Mouse (Mus musculus): ENCODE measurements around the gene Cyp2s1.
"Not testable (repeated sequence)": the region's sequence is repeated elsewhere in the genome, so short reads cannot be mapped to it uniquely, and the experiment has no call there.

The Cyp2s1 gene

DNA sequence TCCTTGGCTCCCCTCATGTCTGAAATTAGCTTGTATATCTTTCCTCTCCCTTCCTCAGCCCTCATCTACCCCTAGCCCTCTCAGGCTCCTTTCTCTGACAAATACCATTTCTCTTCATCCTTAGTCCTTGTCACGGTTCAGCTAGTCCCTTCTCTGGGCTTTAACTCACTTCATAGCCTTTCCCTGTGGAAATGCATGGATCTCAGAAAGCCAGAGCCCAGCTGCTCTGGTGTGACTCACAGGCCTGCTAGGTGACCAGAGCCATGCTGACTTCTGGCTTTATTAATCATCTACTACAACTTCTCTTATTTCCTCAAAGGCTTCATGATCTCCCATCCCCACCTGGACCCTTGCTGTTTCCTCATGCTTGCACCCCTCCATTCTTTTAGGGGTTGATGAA is 4.5 kb downstream of the Cyp2s1 start:
- DNase-seq (ENCODE audit: low read depth in 1 of 2, low spot score in 2 of 2), result no peak

DNA sequence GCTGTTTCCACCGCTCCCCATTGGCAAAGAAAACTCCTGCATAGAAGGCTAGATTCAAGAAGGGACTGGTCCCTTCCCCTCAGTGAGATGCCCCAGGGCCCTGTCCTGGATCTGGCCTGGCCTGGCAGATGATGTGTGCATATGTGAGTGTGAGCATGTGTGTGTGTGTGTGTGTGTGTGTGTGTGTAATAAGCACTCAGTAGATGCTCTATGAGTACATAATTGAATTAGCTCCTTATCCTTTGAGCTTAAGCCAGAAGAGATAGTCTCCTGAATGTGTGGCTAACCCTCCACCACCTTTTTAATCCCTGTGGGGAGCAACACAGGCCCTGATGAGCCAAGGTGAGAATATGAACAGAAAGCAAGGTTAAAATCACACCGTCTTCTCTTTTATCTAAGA is 5.0 kb downstream of the Cyp2s1 start:
- no peak for DNase-seq (ENCODE audit: low read depth in 1 of 2, low spot score in 2 of 2)

DNA sequence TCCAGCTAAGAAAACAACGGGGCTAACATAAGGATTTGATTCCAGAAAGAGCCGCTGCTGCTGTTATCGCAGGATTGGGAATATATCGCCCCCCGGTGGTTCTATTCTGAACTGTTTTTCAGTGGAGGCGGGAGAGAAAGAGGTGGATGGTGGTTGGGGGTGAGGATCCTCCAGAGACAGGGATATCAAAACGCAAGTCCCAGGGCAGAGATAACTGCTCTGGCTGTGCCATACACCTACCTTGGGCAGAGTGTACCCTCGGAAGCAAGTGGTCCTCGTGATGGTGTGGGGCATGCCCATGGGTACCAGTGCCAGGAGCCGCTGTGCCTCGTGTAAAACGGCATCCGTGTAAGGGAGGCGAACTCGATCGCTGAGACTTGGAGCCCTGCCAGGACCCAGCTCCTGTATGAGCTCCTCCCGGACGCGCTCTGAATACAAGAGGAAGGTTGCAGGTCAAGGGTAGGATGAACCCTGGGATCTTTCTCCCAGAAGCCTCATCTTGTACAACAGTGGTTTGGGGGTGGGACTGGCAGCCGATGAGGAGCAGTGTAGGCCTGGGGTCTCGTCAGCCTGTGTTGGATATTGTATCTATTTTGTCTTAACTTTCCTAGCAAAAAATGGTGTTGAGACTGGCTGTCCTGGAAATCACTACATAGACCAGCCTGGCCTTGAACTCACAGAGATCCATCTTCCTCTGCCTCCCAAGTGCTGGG is 10.9 kb downstream of the Cyp2s1 start:
- peak; percentile 38 to 54 for DNase-seq (ENCODE audit: low read depth in 1 of 2, low spot score in 2 of 2)

DNA sequence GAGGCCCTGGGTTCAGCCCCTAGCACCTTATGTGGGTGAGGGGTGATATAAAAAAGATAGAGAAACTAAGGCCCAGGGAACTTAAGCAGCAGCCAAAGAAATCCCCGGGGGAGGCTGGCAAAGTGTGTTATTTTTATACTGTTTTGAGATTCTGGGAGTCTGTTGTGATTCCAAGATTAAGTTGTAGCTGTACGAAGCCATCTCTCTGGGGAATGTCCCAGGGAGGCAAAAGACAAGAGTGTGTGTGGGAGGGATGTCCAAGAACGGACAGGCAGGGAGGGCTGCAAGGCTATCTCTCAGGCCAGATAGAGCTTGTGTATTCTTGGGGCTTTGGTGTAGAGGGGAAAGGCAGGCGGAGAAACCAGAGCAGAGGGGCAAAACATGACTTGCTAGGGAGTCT is 11.9 kb downstream of the Cyp2s1 start:
- no peak for DNase-seq (ENCODE audit: low read depth in 1 of 2, low spot score in 2 of 2)

DNA sequence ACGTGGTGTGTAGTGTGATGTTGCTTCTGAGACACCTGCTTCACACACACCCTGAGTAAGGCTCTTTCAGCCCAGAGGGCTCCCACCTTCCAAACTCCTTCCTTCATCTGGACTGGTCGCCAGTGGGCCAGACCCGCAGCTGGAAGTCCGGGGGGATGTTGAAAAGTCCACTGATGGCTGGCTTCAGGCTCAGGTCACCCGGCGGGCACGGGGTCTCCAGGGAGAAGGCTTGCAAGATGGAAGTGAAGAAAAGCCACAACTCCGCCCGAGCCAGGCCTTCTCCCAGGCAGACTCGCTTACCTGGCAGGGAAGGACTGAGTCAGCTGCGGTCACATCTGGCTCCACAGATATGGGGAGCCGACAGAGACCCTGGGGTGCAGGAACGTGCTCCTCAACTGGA is 13.3 kb downstream of the Cyp2s1 start:
- DNase-seq (ENCODE audit: low read depth in 1 of 2, low spot score in 2 of 2), result no peak

DNA sequence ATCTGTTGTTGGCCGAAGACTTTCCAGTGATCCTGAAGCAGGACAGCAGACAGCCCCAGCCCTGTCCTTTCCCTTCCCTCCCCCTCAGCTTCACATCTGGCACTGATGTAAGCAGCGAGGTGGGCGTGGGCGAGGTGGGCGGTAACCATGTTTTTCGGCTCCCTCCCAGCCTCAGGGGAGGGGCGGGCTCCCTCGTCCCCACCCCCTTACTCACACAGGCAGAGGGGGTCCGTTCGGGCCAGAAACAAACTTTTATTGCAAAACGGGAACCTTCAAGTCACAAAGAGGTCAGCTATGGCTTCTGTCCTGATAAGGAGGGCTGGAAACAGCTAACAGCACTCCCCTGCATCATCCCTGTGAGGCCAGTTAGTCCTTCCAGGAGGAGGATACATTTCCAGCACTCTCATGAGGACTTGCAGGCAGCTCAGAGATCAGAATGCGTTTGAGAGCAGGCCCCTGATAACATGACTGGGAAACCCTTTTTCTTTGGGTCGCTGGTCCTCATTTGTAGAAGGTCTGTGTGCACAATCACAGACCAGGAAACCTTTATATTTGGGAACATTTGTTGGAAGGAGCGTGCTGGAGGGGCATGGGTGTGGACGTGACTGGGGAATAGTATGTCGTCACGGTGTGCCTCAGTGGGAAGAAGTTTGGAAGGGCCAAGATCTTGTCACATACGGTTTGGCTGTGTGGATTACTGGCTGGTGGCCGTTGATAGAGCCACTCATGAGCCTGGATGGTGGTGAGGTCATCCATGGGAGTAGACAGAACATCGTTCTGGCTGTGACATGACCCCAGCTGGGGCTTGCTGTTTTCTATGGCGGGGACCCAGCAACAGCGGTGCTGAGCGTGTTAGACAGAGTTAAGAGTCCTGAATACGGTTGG is 14.2 kb downstream of the Cyp2s1 start:
- no peak for DNase-seq (ENCODE audit: low read depth in 1 of 2, low spot score in 2 of 2)

DNA sequence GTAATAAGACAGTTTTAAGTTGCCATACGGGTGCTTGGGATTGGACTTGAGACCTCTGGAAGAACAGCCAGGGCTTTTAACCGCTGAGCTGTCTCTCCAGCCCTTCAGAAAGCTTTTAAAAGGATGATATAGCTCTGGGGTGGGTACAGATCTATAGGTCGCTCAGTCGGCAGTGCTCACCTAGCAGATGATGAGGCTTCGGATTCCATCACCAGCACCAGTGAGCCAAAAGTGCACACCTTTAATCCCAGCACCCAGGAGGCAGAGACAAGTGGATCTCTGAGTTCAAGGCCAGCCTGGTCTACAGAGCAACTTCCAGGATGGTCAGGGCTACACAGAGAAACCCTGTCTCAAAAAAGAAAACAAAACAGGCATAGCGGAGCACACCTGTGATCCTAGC is 15.7 kb downstream of the Cyp2s1 start:
- no peak for DNase-seq (ENCODE audit: low read depth in 1 of 2, low spot score in 2 of 2)

DNA sequence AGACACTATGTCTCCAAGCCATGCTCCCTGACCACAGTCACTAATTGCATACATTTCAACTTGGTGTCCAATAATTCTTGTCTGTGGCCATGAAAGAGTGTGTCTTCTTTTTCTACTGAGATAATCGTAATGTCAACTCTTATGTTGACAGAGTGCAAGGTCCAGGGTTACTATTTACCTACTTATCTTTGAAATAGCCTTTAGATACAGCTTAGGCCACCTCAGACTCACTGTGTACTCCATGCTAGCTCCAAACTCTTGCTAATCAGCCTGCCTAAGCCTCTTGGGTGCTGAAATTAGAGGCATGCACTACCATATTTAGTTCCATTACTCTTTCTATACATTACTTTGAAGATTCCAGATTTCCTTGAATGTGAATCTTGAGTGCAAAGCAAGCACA is 17.3 kb downstream of the Cyp2s1 start:
- no peak for DNase-seq (ENCODE audit: low read depth in 1 of 2, low spot score in 2 of 2)

DNA sequence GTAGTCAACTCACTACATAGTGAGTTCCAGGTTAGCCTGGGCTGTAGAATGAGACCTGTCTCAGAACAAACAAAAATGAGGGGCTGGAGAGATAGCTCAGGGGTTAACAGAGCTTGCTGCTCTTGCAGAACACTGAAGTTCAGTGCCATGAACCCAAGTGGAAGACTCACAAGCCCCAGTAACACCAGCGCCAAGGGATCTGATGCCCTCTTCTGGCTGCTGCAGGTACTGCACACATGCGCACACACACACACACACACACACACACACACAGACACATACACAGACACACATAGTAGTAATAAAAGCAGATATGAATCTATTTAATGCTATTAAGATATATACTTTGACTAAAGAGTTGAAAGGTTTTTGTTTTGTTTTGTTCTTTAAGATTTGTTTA is 18.2 kb downstream of the Cyp2s1 start:
- DNase-seq (ENCODE audit: low read depth in 1 of 2, low spot score in 2 of 2), result no peak

DNA sequence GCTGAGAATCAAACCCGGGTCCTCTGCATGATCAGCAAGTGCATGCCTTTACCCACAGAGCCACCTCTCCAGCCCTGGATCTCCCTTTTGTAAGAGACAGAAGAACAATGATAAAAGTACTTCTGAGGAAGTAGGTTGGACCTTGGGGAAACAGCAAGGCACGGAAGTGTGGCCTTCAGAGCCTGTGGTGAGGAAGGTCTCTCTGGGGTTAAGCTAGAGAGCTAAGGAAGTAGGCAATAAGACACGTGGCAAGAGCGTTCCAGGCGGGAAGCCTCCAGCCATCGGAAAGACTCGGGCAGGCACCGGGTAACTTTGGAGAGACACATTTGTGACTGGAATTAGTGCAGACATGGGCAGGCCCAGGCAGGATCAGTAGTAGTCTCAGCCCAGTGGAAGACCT is 21.9 kb downstream of the Cyp2s1 start:
- no peak for DNase-seq (ENCODE audit: low read depth in 1 of 2, low spot score in 2 of 2)

DNA sequence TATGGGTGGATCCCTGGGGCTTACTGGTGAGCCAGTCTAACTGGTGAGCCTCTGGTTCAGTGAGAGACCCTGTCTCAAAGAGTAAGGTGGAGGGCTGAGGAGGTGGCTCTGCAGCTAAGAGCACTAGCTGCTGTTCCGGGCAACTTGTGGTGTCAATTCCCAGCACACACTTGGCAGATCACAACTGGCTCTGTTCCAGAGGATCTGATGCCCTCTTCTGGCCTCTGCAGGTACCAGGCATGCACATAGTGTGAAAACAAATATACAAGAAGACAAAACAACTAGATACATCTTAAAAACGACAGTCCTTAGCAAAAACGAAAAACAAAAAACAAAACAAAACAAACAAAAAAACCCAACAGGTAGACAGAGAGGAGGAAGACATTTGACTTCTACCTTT is 23.0 kb downstream of the Cyp2s1 start:
- DNase-seq (ENCODE audit: low read depth in 1 of 2, low spot score in 2 of 2), result peak in 1 of 2 experiments; percentile 24

DNA sequence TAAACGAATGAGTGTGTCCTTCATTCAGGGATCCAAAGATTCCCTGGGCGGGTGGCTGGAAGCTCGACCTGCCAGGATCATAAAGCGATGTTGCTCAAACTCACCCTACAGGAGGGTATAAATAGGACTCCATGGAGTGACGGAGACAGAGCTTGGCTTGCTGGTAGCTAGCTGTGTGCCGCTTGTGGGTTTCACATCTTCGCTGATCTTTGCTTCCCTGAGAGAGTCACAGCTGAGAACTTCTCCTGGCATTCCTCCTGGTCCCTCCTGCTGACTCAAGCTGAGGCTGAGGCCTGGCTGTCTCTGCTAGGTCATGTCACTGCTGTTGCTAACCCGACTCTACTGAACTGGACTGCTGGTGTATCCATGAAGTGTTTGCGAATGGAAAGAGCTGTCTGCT is 23.7 kb downstream of the Cyp2s1 start:
- not testable (repeated sequence) for DNase-seq (ENCODE audit: low read depth in 1 of 2, low spot score in 2 of 2)

DNA sequence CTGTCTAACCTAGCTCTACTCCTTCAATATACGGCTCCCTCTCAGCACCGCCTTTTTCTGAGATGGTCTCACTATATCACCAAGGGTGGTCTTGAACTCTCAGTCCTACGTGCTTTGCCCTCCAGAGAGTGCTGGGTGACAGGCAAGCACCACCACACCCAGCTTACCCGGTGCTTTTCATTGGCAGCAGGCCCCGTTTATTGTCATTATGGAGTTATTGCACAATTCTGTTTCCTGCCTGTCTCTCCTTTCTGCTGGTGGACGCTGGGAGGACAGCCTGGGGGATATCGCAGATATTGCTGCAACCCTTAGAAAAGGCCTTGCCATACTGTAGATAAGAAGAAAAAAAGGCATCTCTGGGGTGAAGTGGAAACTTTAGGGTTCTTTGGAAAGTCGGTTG is 26.1 kb downstream of the Cyp2s1 start:
- DNase-seq (ENCODE audit: low read depth in 1 of 2, low spot score in 2 of 2), result no peak

DNA sequence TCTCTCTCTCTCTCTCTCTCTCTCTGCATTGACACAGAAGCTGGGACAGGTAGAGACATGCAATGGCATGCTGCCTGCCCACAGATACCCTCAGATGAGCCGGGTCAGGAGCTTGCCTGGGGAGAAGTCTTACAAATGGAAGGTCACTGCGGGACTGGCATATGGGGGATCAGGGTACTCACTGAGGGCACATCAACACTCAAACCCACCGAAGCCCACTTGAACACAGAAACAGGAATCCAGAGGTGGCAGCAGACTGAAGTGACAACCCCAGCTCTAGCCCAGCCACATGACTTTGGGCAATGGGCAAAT is 27.6 kb downstream of the Cyp2s1 start:
- DNase-seq (ENCODE audit: low read depth in 1 of 2, low spot score in 2 of 2), result no peak

DNA sequence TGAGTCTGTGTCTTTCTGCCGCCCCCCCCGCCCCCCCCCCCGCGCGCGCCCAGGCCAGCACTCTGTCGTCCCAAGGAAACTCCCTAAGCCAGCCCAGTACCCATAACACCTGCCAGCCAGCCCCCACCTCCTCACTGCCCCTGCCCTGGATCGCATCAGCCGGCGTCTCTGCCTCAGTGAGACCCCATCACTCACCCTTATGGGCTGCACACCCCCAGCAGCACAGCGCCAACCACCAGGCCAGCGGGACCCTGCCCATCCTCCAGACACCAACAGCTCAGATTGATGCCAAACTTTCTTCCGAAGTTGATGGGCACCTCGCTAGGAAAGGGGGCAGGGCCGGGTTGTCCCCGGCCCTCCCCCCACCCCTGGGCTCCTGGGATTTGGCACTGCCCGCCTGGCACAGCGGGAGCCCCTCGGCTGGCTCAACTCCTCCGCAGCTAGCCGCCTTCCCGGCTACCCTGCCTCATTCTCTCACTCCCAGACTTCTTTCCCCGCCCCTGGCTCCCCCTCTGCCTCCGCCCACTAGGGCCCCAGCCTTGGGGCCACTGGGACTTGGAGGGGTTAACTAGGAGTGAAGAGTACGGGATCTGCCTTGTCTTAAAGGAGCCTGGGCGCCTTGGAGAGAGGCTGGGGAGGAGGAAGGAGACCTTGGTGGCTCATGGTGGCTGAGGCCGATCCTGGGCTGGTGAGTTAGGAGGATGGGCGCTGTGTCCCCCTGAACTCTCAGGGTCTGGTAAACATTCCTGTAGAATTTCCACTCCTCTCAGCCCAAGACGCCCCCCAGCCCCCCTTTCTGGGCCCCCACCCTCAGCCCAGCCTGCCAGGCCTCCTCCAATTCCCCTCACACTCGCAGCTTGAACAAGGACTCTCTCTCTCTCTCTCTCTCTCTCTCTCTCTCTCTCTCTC is 28.2 kb downstream of the Cyp2s1 start, which contains the start of gene Axl:
Gene Axl (minus strand): TSS at position 486 of the 909 bp plus-strand sequence.
- no peak for DNase-seq (ENCODE audit: low read depth in 1 of 2, low spot score in 2 of 2)

DNA sequence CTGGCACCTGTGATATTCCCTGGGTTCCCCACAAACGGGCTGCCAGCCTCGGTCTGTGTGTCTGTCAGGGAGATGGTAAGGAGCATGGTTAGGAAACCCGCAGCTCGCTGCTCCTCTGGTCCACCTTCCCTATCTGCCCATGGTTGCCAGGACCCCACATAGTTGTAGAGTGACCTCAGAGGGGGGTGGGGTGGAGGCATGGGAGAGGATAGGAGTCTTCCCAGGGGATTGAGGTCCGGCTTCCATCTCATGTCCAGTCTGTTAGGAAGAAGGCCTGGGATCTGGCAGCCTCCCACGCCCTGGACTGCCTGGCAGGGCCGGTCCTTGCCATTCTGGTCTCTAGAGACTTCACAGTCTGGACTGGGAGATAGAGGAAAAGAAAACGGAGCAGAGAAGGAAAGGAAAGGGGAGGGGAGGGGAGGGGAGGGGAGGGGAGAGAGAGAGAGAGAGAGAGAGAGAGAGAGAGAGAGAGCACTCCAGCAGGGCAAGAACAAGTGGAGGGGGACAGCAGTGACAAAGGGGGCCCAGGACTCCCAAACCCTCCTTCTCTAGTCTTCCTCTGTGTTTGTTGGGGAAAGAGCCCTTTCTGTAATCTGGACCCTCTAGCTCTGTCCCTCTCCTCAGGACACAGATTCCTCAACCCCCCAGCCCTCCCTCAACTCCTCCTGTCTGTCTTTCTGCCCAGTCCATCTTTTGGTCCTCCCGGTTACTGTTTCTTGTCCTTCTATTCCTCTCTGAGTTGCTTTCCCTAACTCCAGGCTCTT is 29.1 kb downstream of the Cyp2s1 start:
- DNase-seq (ENCODE audit: low read depth in 1 of 2, low spot score in 2 of 2), result no peak

DNA sequence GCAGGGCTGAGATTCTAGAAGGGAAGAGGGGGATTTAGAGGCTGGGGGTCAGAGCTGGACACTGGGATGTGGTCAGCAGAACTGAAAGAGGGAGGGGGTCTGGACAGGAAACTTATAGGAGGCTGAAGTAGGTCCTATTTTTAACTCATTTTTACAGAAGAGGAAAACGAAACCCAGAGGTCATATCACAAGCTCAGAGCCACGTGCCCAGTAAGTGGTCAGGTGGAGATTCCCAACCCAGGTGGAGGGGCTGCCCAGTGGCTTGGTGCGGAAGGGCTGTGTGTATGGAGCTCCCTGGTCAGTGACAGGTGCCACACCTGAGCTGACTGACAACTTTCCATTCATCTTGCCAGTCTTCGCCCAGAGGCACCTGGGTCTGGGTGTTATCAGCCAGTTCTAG is 29.7 kb downstream of the Cyp2s1 start:
- DNase-seq (ENCODE audit: low read depth in 1 of 2, low spot score in 2 of 2), result no peak

DNA sequence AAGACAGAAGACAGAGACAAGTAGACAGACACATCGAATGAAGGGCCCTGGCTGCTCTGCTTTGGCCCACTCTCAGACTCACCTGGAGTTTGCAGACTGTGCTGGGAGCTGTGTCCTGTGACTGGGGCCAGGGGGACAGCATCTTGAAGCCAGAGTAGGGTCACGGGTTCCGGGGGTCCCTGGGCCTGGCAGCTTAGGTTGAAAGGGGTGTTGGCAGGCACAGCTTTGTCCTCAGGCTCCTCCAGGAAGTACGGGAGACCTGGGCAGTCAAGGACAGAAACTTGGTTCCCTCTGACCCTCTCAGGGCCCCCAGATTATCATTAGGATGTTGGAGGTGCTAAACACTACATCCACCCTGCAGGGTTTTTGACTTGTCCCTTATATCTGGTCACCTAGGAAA is 31.0 kb downstream of the Cyp2s1 start:
- no peak for DNase-seq (ENCODE audit: low read depth in 1 of 2, low spot score in 2 of 2)

DNA sequence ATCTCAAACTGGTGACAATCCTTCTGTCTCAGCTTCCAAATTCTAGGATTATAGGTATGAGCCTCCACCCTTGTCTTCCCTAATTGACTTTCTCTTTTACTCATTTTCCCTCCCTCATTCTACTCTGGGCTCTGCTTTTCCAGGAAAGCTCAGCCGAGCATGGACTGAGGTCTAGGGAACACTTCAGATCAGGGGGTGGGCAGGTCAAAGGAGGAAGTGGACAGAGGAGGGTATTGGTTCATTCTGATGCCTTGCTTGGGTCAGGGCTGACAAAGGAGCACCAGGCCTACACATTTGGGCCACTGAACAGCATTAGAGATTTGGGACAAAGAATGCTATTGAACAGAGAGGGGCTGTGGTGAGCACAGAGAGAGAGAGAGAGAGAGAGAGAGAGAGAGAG is 31.9 kb downstream of the Cyp2s1 start:
- DNase-seq (ENCODE audit: low read depth in 1 of 2, low spot score in 2 of 2), result no peak

DNA sequence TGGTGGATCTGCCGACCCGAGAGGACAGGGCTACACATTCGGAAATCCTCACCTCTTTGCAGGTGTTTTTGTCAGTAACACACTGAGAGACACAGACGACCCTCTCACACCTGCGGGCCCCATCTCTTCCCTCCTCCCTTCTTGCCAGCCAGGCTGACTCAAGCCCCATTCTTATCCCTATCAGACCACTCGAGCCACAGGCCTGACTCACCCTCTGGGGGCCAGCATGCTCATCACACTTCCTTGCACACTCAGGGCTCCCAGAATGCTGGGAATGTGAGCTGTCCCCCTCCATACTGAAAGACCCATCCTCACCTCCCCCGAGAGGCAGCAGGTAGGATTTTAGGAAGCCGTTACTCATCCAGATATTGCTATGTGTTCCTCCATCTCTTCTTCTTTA is 33.0 kb downstream of the Cyp2s1 start:
- DNase-seq (ENCODE audit: low read depth in 1 of 2, low spot score in 2 of 2), result no peak

DNA sequence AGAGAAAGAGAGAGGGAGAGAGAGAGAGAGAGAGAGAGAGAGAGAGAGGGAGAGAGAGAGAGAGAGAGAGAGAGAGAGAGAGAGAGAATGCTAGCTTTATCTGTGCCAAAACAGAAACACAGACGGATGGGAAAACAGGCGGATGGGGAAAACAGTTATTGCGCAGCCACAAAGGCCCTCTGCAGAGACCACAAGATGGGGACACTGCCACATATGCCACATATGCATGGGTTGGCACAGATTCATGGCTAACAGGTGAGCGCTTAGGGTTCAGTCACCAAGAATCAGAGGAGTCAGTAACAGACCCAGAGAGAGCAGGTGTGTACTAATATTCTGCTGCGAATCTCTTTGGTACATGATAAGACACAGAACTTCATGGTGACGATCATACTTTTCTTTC is 34.0 kb downstream of the Cyp2s1 start:
- DNase-seq (ENCODE audit: low read depth in 1 of 2, low spot score in 2 of 2), result no peak
